Mouse (Mus musculus): Measurements from ENCODE around the gene Mef2a. TPM values are rescaled to one million over a fixed set of nuclear protein-coding genes. Genes with fewer than 3 reads are reported as not detected.

Mef2a gene
- polyA plus RNA-seq, 1 experiment = 64.5 TPM

DNA sequence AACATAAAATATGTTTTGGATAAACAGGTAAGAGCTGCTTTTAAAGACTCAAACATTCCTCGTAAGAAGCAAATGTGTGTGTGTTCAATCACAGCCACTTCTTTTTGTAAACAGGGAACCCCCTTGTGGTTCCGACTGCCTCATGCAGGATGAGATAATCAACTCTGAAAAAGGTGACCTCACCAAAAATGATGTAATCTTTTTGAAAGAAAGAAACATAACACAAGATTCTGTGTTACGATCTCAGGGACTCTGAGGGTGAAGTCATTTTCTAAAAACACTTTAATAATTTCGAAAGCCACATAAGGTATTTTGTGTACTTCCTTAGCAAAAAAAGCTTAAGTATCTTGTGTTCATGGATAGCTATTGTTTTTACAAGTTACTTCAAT is 128.8 kb downstream of the Mef2a start:
- no peak for TF ChIP-seq MYOG (IDR thresholded peaks at IDR 0.05; ENCODE audit: control insufficient read depth in 1 of 3, insufficient read depth in 1 of 3, insufficient read length in 2 of 3, low read depth in 2 of 3)
- TF ChIP-seq POLR2A (IDR thresholded peaks at IDR 0.05; ENCODE audit: insufficient read length, low read depth) = no peak
- TF ChIP-seq TCF3 (IDR thresholded peaks at IDR 0.05; ENCODE audit: insufficient read length, low read depth) = no peak
- no peak for TF ChIP-seq MYOD1 (IDR thresholded peaks at IDR 0.05; ENCODE audit: control insufficient read depth in 1 of 3, insufficient read length in 2 of 3, low read depth in 2 of 3)
- peak; percentile 64; the same call in 1 of the 2 replicates for TF ChIP-seq CEBPB (IDR thresholded peaks at IDR 0.05; ENCODE audit: insufficient read depth, poor library complexity, severe bottlenecking)
- Histone ChIP-seq H3K4me2 (ENCODE audit: low read depth) (peak overlapping the region; percentile 47), H3ac (ENCODE audit: control insufficient read depth, insufficient read length) (no peak overlapping the region), H3K79me2 (ENCODE audit: control insufficient read depth, insufficient read depth) (peaks cover 9% of the 10 kb centered on the region), H3K4me3 (no peak overlapping the region), H3K36me3 (ENCODE audit: control insufficient read depth, insufficient read depth) (peaks cover 59% of the 10 kb centered on the region), H3K27me3 (ENCODE audit: control insufficient read depth, insufficient read depth, insufficient read length) (no peaks in the 10 kb centered on the region)

DNA sequence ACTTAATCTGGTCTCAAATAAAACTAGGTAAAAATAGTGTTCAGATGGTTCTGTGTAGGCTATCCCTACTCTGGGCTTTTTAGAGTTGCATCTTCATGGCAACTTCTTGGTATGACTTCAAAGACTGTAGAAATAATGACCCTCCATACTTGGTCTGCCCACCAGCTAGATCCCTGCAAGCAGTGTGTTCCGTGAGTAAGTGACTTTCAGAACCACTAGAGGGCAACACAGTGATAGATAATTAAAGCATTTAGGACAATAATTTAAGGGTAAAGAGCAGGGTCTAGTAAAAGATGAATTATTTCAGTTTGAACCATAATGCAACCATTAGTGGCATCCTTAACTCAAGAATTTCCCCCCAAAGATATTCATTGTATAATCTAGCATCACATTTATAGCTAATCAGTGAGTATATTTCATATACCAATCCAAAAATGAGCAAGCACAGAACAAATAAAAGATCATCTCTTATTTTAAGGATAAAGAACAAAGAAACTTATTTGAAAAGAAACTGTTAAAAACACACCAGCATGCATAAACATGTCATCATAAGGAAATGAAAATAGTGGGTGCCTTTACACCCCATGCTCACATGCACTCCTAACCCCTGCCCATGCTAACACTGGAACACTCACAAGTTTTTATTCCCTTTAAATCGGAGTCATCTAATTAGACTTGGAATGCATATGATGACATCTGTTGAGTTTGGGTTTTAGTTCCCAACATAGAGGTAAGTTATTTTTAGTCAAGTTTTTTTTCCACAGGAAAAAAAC is 129.4 kb downstream of the Mef2a start:
- H3K4me3 ChIP-seq = no peak overlapping the region
- H3ac ChIP-seq (ENCODE audit: control insufficient read depth, insufficient read length) = no peak overlapping the region
- peaks cover 62% of the 10 kb centered on the region for H3K36me3 ChIP-seq (ENCODE audit: control insufficient read depth, insufficient read depth)
- H3K4me2 ChIP-seq (ENCODE audit: low read depth) = peak overlapping the region; percentile 47
- TF ChIP-seq POLR2A (IDR thresholded peaks at IDR 0.05; ENCODE audit: insufficient read length, low read depth) (no peak), USF1 (IDR thresholded peaks at IDR 0.05; ENCODE audit: low read depth) (no peak), TCF3 (IDR thresholded peaks at IDR 0.05; ENCODE audit: insufficient read length, low read depth) (no peak), REST (IDR thresholded peaks at IDR 0.05; ENCODE audit: insufficient read depth, insufficient read length) (no peak), MYOG (IDR thresholded peaks at IDR 0.05; ENCODE audit: control insufficient read depth in 1 of 3, insufficient read depth in 1 of 3, insufficient read length in 2 of 3, low read depth in 2 of 3) (no peak), SRF (IDR thresholded peaks at IDR 0.05; ENCODE audit: control insufficient read depth, insufficient read length, low read depth) (no peak), MAX (IDR thresholded peaks at IDR 0.05; ENCODE audit: low read depth) (no peak), CEBPB (IDR thresholded peaks at IDR 0.05; ENCODE audit: insufficient read depth, poor library complexity, severe bottlenecking) (no peak), MYOD1 (IDR thresholded peaks at IDR 0.05; ENCODE audit: control insufficient read depth in 1 of 3, insufficient read length in 2 of 3, low read depth in 2 of 3) (no peak), E2F4 (IDR thresholded peaks at IDR 0.05; ENCODE audit: insufficient read depth) (no peak)
- no peaks in the 10 kb centered on the region for H3K27me3 ChIP-seq (ENCODE audit: control insufficient read depth, insufficient read depth, insufficient read length)
- H3K79me2 ChIP-seq (ENCODE audit: control insufficient read depth, insufficient read depth) = peaks cover 9% of the 10 kb centered on the region

DNA sequence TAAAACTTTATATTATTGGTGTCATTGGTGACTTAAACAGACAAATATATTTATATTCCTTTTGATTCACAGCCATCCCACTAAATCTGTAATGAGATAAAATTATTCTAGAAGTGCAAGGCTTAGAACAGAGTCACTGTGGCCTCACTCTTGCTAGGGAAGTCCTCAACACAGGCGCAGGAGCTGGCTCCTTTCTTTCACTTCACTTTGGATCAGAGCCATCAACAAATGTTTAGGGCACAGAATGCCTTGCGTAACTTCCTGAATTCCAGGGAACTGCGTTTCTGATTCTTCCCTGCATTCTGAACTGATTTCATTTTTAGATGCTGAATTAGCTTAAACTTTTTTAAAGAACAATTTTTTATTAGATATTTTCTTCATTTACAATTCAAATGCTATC is 130.7 kb downstream of the Mef2a start:
- H3K4me3 ChIP-seq = no peak overlapping the region
- no peak for TF ChIP-seq TCF12 (IDR thresholded peaks at IDR 0.05; ENCODE audit: insufficient read depth, poor library complexity, severe bottlenecking)
- no peak for TF ChIP-seq POLR2AphosphoS2 (IDR thresholded peaks at IDR 0.05; ENCODE audit: insufficient read length, low read depth)
- TF ChIP-seq CEBPB (IDR thresholded peaks at IDR 0.05; ENCODE audit: insufficient read depth, poor library complexity, severe bottlenecking) = no peak
- TF ChIP-seq POLR2A (IDR thresholded peaks at IDR 0.05; ENCODE audit: insufficient read length, low read depth) = no peak
- no peak for TF ChIP-seq MAX (IDR thresholded peaks at IDR 0.05; ENCODE audit: low read depth)
- TF ChIP-seq TCF3 (IDR thresholded peaks at IDR 0.05; ENCODE audit: insufficient read length, low read depth) = no peak
- TF ChIP-seq USF1 (IDR thresholded peaks at IDR 0.05; ENCODE audit: low read depth) = no peak
- TF ChIP-seq MYOD1 (IDR thresholded peaks at IDR 0.05; ENCODE audit: control insufficient read depth in 1 of 3, insufficient read length in 2 of 3, low read depth in 2 of 3) = no peak
- TF ChIP-seq SRF (IDR thresholded peaks at IDR 0.05; ENCODE audit: control insufficient read depth, insufficient read length, low read depth) = no peak
- TF ChIP-seq MYOG (IDR thresholded peaks at IDR 0.05; ENCODE audit: control insufficient read depth in 1 of 3, insufficient read depth in 1 of 3, insufficient read length in 2 of 3, low read depth in 2 of 3) = no peak
- no peak for TF ChIP-seq E2F4 (IDR thresholded peaks at IDR 0.05; ENCODE audit: insufficient read depth)
- H3K36me3 ChIP-seq (ENCODE audit: control insufficient read depth, insufficient read depth) = peaks cover 61% of the 10 kb centered on the region
- no peak overlapping the region for H3K4me2 ChIP-seq (ENCODE audit: low read depth)
- no peaks in the 10 kb centered on the region for H3K27me3 ChIP-seq (ENCODE audit: control insufficient read depth, insufficient read depth, insufficient read length)
- H3ac ChIP-seq (ENCODE audit: control insufficient read depth, insufficient read length) = no peak overlapping the region
- H3K79me2 ChIP-seq (ENCODE audit: control insufficient read depth, insufficient read depth) = peaks cover 9% of the 10 kb centered on the region

DNA sequence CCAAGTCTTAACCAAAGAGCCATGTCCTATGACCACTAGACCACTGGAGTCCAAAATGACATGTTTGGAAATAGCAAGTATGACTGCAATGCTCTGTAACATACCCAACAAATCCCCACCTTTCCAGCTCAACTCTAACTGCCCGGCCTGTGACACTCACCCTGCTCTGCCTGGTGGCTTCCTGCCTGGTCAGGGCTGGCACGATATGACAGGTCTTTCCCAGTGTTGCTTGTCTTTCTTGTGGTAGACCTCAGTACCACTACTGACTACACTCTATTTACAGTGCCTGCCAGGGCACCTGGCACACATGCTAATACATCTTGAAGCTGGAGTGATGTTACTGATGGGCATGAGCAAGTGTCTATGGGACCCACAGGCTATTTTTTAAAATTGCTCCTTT is 134.9 kb downstream of the Mef2a start:
- no peaks in the 10 kb centered on the region for H3K27me3 ChIP-seq (ENCODE audit: control insufficient read depth, insufficient read depth, insufficient read length)
- TF ChIP-seq CEBPB (IDR thresholded peaks at IDR 0.05; ENCODE audit: insufficient read depth, poor library complexity, severe bottlenecking) (no peak), USF1 (IDR thresholded peaks at IDR 0.05; ENCODE audit: low read depth) (no peak), POLR2A (IDR thresholded peaks at IDR 0.05; ENCODE audit: insufficient read length, low read depth) (peak; percentile 17), SRF (IDR thresholded peaks at IDR 0.05; ENCODE audit: control insufficient read depth, insufficient read length, low read depth) (no peak), TCF3 (IDR thresholded peaks at IDR 0.05; ENCODE audit: insufficient read length, low read depth) (no peak)
- peaks cover 77% of the 10 kb centered on the region for H3K36me3 ChIP-seq (ENCODE audit: control insufficient read depth, insufficient read depth)
- no peaks in the 10 kb centered on the region for H3K79me2 ChIP-seq (ENCODE audit: control insufficient read depth, insufficient read depth)
- H3K4me2 ChIP-seq (ENCODE audit: low read depth) = no peak overlapping the region
- H3ac ChIP-seq (ENCODE audit: control insufficient read depth, insufficient read length) = no peak overlapping the region
- H3K4me3 ChIP-seq = no peak overlapping the region

DNA sequence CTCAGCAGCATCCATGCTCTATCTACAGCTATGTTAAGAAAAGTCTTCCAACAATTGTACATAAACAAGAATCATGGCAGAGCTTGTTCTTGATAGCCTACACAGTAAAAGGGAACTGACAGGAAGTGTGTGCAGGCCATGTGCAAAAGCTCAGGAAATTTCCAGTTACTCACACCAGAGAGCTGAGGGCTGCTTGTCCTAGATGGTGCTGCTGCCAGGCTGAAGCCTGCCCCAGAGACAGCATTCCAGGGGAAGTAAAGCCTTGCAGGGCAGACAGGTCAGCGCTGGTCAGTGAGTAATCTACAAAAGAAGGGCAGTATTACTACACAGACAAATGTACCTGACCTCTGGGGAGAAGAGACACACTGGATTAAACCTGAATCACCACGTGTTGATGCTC is 136.3 kb downstream of the Mef2a start:
- Histone ChIP-seq H3ac (ENCODE audit: control insufficient read depth, insufficient read length) (no peak overlapping the region), H3K4me3 (no peak overlapping the region), H3K79me2 (ENCODE audit: control insufficient read depth, insufficient read depth) (no peaks in the 10 kb centered on the region), H3K36me3 (ENCODE audit: control insufficient read depth, insufficient read depth) (peaks cover 76% of the 10 kb centered on the region), H3K27me3 (ENCODE audit: control insufficient read depth, insufficient read depth, insufficient read length) (no peaks in the 10 kb centered on the region), H3K4me2 (ENCODE audit: low read depth) (no peak overlapping the region)
- no peak for TF ChIP-seq CEBPB (IDR thresholded peaks at IDR 0.05; ENCODE audit: insufficient read depth, poor library complexity, severe bottlenecking)
- TF ChIP-seq TCF3 (IDR thresholded peaks at IDR 0.05; ENCODE audit: insufficient read length, low read depth) = no peak
- no peak for TF ChIP-seq TCF12 (IDR thresholded peaks at IDR 0.05; ENCODE audit: insufficient read depth, poor library complexity, severe bottlenecking)
- TF ChIP-seq USF1 (IDR thresholded peaks at IDR 0.05; ENCODE audit: low read depth) = no peak
- TF ChIP-seq MYOD1 (IDR thresholded peaks at IDR 0.05; ENCODE audit: control insufficient read depth in 1 of 3, insufficient read length in 2 of 3, low read depth in 2 of 3) = no peak
- TF ChIP-seq POLR2A (IDR thresholded peaks at IDR 0.05; ENCODE audit: insufficient read length, low read depth) = no peak
- no peak for TF ChIP-seq MYOG (IDR thresholded peaks at IDR 0.05; ENCODE audit: control insufficient read depth in 1 of 3, insufficient read depth in 1 of 3, insufficient read length in 2 of 3, low read depth in 2 of 3)
- TF ChIP-seq E2F4 (IDR thresholded peaks at IDR 0.05; ENCODE audit: insufficient read depth) = no peak
- TF ChIP-seq SRF (IDR thresholded peaks at IDR 0.05; ENCODE audit: control insufficient read depth, insufficient read length, low read depth) = no peak
- TF ChIP-seq REST (IDR thresholded peaks at IDR 0.05; ENCODE audit: insufficient read depth, insufficient read length) = no peak
- no peak for TF ChIP-seq POLR2AphosphoS2 (IDR thresholded peaks at IDR 0.05; ENCODE audit: insufficient read length, low read depth)
- no peak for TF ChIP-seq MAX (IDR thresholded peaks at IDR 0.05; ENCODE audit: low read depth)

All from myocyte (in vitro differentiated cells).